Mouse (Mus musculus) testis, postnatal 14 days (tissue): ENCODE data around the gene Stk10.
A peak's percentile ranks its signal among the peaks of the same experiment; 100 is the strongest.

Source experiments
- DNase-seq: peaks from one replicate; pipeline ENCODE4 v3.0.0; 2021; ENCODE audit warnings: low spot score

The Stk10 gene

DNA sequence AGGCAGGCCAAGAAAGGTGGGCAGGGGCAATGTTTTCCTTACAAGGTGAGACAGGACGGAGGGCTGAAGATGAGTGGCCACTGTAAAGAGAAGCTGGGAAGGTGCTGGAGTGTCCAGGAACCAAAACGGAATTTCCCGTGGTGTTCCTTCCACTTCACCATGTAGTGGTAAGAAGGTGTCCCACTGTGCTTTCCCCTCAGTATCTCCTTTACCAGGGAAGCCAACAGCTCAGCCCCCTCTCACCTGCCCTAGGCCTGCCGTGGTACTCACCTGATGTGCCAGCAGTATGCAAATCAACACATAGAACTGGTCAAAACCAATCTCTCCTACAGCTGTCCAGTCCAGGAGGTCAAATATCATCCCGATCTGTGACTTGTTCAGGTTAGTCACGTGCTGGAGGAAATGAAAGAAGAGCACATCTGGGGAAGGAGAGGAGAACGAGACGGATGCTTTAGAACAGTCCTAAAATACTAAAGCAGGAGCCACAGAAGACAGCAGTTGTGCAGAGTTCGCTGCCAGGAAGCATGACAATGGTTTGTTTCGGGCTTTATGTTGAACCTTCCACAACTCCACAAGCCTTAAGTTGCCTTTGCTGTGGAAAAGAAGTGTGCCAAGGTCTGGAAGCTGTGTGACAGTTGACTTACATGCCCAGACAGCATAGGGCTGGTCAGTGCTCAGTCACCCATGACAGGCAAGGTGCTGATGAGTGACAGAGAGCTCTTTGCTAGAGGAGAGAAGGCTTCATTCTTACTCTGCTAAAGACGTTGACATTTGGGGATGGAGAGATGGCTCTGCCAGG, 8.8 kb upstream of the Stk10 start:
- no peak for DNase-seq

DNA sequence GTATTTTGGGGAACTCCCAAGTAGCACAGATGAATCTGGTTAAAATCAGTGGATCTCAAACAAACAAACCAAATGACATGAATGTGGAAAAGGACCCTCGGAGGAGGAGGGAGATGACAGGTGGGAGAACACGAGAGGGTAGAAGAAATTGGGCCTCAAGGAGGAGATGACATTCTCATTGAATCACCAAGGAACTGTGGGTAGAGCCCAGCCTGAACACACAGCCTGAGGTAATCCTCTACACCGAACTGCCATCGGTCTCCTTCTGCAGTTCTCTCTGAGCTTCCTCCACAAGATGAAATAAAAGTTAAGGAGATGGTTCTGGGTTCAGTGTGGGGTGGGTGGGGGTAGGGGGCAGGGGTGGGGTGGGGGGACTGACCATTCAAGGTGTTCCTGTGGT, 6.1 kb upstream of the Stk10 start:
- no peak for DNase-seq

DNA sequence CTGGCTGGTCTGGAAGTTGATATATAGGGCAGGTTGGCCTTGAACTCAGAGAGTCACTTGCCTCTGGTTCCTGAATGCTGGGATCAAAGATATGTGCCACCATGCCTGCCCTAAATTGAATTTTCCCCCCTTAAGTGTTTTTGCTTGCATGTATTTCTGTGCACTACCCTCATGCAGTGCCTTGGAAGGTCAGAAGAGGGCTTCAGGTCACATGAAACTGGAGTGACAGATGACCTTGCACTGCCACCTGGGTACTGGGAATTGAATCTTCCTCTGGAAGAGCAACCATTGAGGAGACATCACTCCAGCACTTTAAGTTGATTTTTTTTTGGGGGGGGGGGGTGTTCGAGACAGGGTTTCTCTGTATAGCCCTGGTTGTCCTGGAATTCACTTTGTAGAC, 3.0 kb upstream of the Stk10 start:
- DNase-seq, result no peak

DNA sequence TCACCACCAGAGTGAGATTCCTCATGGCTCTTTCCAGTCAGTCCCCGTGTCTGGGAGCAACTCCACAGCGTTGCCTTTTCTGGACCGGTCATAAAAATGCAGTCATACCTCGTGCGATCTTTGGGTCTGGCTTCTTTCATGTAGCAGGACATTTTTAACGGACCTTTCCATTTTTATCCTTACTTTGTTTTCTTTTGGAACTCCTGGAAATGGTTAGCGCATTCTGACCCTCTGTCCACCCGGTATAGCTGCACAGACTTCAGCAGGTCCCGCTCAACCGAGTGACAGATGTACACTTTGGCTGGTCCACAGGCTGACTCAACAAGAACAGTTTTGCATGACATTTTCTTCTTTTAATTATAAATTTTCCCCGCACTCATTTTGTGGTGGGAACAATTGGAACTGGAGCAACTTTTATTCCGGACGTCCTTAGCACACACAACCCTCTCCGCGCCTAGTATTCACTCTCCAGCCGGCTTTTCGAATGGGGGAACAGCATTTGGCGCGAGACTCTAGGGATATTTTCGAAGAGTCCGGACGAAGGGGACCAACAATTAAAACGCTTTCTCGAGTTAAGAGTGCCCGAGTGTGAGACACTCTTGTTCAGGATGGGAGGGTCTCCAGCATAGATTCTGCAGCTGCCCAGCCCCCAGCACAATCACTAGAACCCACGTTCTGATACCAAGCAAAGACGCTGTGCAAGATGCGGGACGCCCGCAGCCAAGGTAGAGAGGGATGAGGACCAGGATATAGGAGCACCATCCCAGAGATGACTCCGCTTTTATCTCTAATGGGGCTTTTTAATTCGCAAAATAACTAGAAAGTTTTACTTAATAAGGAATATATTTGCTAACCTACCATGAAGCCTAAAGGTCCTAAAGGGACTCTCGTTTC, 987 bp upstream of the Stk10 start, which contains the start of gene Efcab9:
Efcab9 (minus strand) TSS at position 211 of the 894 bp plus-strand sequence.
- DNase-seq, result no peak

DNA sequence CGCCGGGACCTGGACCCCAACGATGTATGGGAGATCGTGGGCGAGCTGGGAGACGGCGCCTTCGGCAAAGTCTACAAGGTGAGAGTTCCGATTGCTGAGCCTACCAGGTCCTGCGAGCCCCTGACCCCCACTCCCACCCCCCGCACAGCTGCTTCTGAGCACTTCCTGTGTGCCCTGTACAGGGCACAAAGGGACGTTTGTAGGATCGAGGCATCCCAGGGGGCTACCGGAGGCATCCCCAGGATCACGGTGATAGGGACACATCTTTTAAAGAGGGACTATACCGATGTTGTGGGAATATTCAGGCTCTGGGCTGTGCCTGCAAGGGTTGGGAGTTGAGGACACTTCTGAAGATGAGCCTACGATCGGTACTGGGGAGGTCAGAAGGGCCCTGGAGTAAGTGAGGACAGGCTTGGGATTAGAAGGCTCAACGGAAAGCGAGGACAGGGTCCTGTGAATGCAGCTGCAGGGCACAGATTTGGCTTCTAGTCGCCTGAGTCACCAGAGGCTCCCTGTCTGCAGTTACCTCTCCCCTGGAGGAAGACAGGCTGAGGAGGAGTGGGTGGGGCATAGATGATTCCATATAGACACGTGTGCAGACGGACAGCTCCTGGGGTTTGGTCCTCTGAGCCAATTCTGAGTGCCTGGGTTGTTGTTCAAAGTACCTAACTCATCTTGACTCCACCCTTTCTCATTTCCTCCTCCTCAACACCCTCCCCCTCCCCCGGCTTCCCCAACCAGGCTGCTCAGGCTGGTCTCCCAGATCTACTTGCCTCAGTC, 567 bp downstream of the Stk10 start:
- no peak for DNase-seq

DNA sequence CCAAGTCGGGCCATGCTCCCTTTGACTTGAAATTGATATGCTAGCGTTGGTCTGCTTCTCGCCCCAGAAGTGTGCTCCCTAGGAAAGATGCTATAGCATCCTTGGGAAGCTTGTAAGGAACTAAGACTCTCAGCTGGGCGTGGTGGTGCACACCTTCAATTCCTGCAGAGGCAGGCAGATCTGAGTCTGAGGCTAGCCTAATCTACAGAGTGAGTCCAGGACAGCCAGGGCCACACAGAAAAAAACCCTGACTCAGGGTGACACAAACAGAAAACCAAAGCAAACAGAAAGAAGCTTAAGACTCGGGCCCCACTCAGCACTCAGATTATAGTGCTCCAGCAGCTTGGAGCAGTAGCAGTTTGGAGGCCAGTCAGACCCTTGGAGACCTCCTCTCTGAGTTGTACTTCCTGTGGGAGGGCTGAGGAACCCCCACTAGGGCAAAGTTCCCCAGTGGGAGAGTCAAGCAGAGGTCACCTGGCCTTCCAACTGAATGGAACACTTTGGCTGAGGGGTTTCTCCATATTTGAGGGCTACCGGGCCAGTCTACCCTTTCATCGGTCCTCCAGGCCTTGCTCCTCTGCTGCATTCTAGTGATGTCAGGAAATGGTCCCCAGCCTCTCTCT, 1.5 kb downstream of the Stk10 start:
- DNase-seq, result no peak

DNA sequence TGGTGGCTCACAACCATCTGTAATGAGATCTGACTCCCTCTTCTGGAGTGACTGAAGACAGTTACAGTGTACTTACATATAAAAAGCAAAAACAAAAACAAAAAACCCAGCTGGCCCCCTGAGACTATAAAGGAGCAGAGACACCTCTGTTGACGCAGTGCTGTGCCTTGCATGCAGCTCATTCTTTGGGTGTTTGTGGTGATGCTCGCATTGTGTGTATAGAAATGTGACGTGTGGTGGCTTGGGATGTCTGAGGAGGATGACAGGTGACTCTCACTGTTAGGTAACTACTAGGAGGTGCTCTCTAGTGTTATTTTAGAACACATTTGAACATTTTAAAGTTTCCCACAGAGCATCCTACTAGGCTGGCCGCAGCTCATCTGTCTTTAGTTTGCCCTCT, 2.5 kb downstream of the Stk10 start:
- DNase-seq, result no peak

DNA sequence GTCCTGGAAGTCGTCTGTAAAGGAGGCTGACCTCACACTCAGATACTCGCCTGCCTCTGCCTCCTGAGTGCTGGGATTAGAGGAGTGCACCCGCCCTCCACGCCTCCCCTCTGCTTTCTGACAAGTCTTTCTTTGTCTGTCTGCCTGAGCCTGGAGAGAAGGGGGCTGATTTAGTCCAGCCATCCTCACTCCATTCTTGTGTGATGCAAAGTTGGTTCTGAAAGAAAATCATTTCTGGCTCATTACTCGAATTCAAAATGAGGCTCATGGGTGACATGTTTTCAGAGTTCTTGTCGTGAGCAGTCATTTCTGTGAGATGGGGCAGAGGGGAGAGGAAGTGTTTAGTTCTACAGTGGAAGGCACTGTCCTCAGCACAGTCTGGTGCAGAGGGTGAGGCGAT, 3.8 kb downstream of the Stk10 start:
- no peak for DNase-seq

DNA sequence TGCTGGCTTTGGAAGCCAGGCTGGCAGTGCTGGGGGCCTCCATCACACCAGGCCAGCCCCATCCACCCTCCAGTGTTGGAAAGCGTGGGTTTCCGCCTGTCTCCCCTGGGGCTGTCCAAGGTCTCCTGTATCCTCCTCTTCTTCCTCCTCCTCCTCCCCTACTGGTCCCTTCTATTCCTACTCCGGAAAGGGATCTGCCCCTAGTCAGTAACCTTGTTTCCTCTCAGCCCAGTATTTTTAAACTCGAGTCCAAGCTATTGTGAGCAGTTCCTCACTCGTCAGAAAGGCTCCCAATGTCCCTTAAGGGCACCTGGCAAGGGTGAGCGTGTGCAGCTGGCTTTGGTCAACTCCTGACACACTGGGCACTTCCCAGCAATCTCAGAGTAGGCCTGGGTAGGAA, 5.3 kb downstream of the Stk10 start:
- no peak for DNase-seq

DNA sequence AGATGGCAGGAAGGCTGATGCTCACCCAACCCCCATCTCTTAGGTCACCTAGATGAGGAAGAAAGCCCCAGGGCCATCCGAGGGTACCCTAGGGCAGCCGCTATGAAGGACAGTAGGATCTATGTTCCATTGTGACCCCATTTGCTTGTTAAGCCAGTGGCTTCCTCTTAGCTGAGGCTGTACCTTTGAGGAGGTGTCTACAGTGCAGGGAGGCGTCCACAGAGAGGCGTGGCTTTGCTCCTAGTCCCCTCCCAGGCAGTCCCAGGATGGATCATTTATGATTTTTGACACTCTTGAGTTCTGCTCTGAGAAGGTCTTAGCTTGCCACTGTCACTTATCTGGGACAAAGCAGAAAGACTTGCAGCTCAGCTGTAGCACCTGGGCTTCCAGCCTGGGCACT, 5.7 kb downstream of the Stk10 start:
- DNase-seq, result no peak

DNA sequence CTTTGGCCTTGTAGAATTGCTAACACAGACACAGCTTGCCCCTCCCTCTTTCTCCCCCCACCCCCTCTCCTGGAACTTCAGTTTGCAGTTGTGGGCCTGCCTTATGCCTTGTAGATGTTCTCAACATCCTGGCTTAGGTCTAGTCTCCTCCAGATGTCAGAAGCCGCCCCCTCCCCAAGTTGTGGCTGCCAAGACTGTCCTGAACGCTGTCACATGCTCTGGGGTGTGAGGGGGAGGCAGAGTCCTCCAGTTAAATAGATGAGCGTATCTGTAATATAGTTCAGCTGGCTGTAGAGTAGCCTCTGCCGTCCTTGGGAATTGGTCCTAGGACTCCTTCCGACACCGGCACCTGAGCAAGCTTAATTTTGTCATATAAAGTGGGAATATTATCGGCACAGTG, 6.6 kb downstream of the Stk10 start:
- peak; percentile 56 for DNase-seq

DNA sequence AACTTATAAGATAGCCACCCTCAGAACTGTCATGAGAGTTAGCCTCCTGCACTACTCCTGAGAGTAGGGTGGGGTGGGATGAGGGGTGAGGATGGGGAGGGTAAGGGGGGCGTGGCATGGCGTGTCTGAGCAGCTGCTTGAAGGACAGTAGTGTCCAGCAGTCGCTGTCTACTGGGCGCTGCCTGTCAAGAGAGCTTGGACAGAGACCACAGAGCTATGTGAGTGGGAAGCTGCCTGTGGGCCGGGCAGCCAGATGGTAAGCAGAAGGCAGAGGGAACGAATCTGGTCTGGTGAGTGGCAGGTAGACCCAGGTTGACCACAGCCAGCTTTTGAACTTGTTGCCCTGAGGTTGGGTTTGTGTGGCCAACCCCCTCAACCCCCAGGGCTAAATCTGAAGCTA, 7.4 kb downstream of the Stk10 start:
- DNase-seq, result no peak

DNA sequence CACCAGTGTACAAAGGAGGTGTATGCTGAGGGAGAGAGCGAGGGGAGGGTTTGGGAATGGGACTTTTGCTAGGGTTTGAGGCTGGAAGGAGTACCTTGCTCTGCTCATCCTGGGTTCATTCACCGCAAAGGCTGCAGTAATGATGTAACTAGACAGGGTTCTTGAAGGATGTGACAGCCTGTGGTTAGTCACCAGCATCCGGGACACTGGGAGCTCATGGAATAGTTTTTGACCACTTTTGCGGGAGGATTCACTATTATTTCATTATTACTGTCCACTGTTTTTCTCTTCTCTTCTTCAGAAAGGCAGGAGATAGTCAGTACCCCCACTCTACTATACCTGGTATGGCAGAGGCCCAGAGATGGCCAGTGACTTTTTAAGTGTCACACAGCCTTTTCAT, 9.1 kb downstream of the Stk10 start:
- no peak for DNase-seq

DNA sequence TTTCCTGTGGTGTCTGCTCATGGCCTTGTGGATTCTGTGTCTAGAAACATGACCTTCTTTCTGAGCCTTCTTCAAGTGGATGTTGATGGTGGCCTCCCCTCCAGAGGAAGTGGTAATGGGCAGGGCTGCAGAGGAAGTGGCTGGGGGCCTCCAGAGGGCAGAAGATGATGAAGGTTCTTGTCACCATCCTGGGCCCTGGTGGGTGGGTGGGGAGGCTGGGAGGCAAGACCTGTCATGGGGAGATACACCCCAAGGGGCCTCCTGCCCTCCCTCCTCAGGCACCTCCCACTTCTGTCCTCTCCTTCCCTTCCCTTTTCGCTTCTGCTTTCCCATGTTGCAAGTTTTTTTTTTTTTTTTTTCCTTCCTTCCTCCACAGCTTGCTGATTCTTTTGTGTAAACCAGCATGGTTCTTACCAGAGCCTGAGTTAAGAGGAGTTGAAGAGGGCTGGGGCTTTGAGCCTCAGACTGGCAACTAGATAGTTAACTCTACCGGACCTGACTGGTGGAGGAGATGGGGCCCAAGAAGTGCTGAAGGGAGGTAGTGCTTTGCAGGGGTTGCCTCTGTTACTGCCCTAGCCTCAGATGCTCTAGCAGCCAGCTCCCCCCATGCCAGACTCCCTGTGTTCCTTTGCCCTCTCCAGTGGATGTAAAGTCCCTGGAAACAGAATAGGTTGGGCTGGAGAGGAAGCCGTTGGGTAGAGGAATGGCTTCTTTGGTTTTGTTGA, 9.7 kb downstream of the Stk10 start:
- DNase-seq, result no peak

DNA sequence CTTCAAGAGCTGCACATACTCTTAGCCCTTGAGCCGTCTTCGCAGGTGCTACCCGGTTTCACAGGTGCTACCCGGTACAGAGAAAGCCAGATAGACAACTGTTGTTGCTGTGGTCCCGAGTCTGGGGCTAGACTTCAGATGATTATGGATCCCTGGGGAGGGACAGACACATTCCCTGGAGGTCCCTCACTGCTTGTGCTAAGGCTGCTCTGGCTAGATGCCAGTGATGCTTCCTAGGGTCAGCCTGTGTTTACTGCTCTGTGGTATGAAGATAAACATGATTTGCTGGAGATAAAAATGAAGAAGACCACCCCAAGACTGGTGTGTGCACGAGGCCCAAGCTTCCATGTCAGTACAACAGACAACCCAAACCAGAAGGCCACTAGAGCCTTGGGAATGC, 10.9 kb downstream of the Stk10 start:
- no peak for DNase-seq

DNA sequence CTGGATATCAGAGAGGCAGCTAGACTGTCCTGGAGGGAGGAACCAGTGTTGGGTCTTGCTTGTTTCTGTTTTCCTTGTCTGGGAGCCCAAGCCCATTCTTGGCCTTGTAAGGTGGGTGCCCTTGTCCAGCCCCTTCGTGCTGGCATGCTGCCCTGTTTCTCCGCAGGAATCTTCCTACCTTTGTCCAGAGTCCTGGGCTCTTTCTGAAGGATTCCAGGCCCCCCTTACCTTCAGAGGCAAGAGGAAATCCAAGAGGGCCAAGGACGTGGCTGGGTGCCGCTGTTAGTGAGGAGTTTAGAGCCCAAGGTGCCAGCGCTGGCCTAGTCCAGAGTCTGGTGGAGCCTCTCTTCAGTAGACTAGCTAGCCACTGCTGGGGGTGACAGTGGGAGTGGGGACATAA, 11.4 kb downstream of the Stk10 start:
- no peak for DNase-seq

DNA sequence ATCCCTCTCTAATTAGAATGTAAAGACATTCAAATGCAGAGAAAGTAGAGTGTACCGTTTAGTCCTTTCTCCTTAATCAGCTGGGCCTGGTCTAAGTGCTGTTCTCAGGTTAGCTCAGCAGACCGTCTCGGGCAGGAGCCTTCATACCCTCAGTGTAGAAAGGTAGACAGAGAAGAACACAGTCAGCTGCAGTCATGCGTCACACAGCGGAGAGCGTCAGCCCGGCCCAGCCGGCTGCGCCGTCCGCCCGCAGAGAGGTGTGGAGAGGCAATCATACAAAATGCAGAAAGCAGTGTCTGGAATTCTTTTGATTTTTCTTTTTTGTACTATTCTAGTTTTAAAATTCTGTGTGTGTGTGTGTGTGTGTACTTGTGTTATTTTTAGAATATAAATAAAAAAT, 12.5 kb downstream of the Stk10 start:
- DNase-seq, result no peak

DNA sequence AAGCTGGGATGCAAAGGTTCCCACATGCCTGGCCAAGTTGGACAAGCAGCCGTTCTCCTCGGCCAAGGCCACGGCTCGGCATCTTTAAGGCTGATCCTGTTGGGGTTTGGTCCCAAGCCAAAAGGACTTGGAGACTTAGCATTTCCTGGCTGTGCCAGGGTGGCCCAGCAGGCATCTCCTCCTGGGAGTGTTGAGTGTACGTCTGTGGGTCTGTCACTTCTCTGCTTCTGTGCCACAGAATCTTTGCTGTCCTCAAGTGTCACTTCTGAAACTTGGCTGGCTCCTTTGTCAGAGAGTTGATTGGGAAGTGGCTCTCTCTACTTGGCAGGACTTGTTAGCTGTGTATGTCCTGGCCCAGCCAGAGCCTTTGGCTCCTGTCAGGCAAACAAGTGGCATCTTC, 13.4 kb downstream of the Stk10 start:
- DNase-seq, result peak; percentile 77

DNA sequence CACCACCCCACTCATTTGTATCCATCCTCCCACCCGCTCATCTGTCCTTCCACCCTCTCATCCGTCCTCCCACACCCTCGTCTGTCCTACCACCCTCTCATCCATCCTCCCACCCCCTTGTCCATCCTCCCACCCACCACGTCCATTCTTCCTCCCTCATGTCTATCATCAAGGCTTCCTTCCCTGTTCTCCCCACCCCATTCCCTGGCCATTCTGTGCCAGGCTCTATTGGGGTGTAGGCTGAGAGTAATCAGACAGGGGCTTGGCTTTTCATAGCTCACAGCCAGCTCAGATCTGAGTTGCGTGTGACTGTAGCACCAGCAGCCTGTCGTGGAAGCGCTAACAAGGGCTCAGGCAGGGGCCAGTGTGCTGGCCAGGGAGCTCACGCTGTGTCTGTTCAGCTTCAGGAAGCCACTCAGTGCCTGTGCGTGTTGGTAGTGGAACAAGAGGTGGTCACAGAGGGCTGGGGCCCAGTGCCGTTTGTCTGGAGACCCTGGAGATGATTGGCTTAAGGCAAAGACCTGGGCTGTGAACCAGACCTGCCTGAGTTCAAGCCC, 14.4 kb downstream of the Stk10 start:
- DNase-seq, result no peak

DNA sequence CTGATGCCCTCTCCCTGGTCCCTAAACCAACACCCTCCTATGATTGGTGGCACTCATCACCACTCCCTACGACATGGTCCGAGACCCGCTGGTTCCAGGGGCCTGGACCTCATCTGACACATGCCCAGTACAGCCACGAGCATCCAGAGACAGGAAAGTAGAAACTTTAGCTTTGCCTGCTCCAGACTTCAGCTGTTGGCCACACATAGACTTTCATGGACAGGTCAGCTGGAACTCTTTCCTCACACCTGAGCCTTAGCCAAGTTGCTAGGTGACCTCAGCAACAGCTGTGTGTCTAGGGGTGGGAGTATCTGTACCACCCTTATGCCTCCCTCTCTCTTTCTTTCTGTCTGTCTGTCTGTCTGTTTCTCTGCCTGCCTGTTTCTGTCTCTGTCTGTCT, 15.1 kb downstream of the Stk10 start:
- no peak for DNase-seq

DNA sequence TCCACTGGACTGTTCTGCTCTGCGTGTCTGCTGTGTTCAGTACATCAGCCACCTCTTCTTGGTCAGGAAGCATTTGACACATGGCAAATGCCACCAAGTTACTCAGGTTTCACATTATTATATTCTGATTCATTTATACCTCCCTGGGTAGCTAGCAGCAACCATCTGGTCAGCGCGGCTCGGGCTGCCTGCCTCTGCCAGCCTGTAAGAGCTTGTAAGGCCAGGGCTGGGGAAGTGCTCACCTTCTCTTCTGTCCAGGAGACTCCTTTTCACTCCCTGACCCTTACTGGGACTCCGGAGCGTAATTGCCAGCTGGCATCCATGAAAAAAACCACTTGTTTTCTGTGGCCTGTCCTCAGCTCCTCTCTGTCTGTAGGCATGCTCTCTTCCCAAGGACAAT, 16.1 kb downstream of the Stk10 start:
- DNase-seq, result no peak
